Mouse (Mus musculus): ENCODE measurements around the gene Tmx2. TPM values are rescaled to one million over a fixed set of nuclear protein-coding genes. Genes with fewer than 3 reads are reported as not detected.
"Not testable (repeated sequence)": the region's sequence is repeated elsewhere in the genome, so short reads cannot be mapped to it uniquely, and the experiment has no call there.

The Tmx2 gene
- total RNA-seq (2022) = 10 to 100 TPM; 41.0 to 55.7 (median 49.0) TPM

- no peak for DNase-seq (ENCODE audit: low spot score in 2 of 2)
Observed at GRCm38 (mm10) chr2:84679016-84679415, at the start of gene Tmx2. Tmx2 (minus strand) TSS chr2:84679140.

- not testable (repeated sequence) for DNase-seq (ENCODE audit: low spot score in 2 of 2)
Observed at GRCm38 (mm10) chr2:84728191-84728590, 49.3 kb upstream of the Tmx2 start.

GRCm38 (mm10) chr2:84727172-84727858, 48.4 kb upstream of the Tmx2 start, which contains the start of gene Clp1:
Clp1 (minus strand) TSS chr2:84727350.
- DNase-seq (ENCODE audit: low spot score in 2 of 2) = peak; percentile 95 to 96

- DNase-seq (ENCODE audit: low spot score in 2 of 2) = no peak
Observed at GRCm38 (mm10) chr2:84726716-84727115, 47.8 kb upstream of the Tmx2 start.

GRCm38 (mm10) chr2:84725770-84726169, 46.8 kb upstream of the Tmx2 start:
- no peak for DNase-seq (ENCODE audit: low spot score in 2 of 2)

GRCm38 (mm10) chr2:84723856-84724255, 44.9 kb upstream of the Tmx2 start:
- no peak for DNase-seq (ENCODE audit: low spot score in 2 of 2)

- DNase-seq (ENCODE audit: low spot score in 2 of 2) = no peak
Observed at GRCm38 (mm10) chr2:84721182-84721581, 42.2 kb upstream of the Tmx2 start.

- no peak for DNase-seq (ENCODE audit: low spot score in 2 of 2)
Observed at GRCm38 (mm10) chr2:84720718-84721117, 41.8 kb upstream of the Tmx2 start.

- DNase-seq (ENCODE audit: low spot score in 2 of 2) = no peak
Observed at GRCm38 (mm10) chr2:84717357-84717756, 38.4 kb upstream of the Tmx2 start.

GRCm38 (mm10) chr2:84716423-84717355, 37.7 kb upstream of the Tmx2 start:
- no peak for DNase-seq (ENCODE audit: low spot score in 2 of 2)

- DNase-seq (ENCODE audit: low spot score in 2 of 2) = peak; percentile 39 to 83
Observed at GRCm38 (mm10) chr2:84715562-84716361, 36.8 kb upstream of the Tmx2 start.

- DNase-seq (ENCODE audit: low spot score in 2 of 2) = peak; percentile 99
Observed at GRCm38 (mm10) chr2:84714811-84715561, 36.0 kb upstream of the Tmx2 start, which contains the start of gene Zdhhc5. Zdhhc5 (minus strand) TSS chr2:84715180.

- no peak for DNase-seq (ENCODE audit: low spot score in 2 of 2)
Observed at GRCm38 (mm10) chr2:84714422-84714810, 35.5 kb upstream of the Tmx2 start.

- no peak for DNase-seq (ENCODE audit: low spot score in 2 of 2)
Observed at GRCm38 (mm10) chr2:84711898-84712297, 33.0 kb upstream of the Tmx2 start.

GRCm38 (mm10) chr2:84707523-84707922, 28.6 kb upstream of the Tmx2 start:
- no peak for DNase-seq (ENCODE audit: low spot score in 2 of 2)

- DNase-seq (ENCODE audit: low spot score in 2 of 2) = no peak
Observed at GRCm38 (mm10) chr2:84705295-84705694, 26.4 kb upstream of the Tmx2 start.

- DNase-seq (ENCODE audit: low spot score in 2 of 2) = no peak
Observed at GRCm38 (mm10) chr2:84704329-84704728, 25.4 kb upstream of the Tmx2 start.

GRCm38 (mm10) chr2:84703497-84703896, 24.6 kb upstream of the Tmx2 start:
- DNase-seq (ENCODE audit: low spot score in 2 of 2) = no peak

GRCm38 (mm10) chr2:84695007-84695695, 16.2 kb upstream of the Tmx2 start:
- no peak for DNase-seq (ENCODE audit: low spot score in 2 of 2)

- DNase-seq (ENCODE audit: low spot score in 2 of 2) = no peak
Observed at GRCm38 (mm10) chr2:84690050-84690449, 11.1 kb upstream of the Tmx2 start.
